Mouse (Mus musculus) layer of hippocampus, postnatal 25 days (tissue): ENCODE measurements around the gene Gpc5. TPM values are rescaled to one million over a fixed set of nuclear protein-coding genes. Genes with fewer than 3 reads are reported as not detected.

ENCODE experiments used
- DNase-seq, 2 experiments: peaks; one replicate each; pipeline ENCODE4 v3.0.0; 2022; ENCODE audit warnings: mixed read lengths in 2 of 2, low spot score in 1 of 2; ENCODE audit errors: extremely low spot score in 1 of 2
- total RNA-seq, 2 experiments: library from RNA; stranded (reverse); gene quantifications; 2 replicates each; pipeline ENCODE4 v1.2.3; 2021

Gpc5 gene
- total RNA-seq, 2 experiments from 2014 or later, result 36.4 to 38.0 TPM

DNA sequence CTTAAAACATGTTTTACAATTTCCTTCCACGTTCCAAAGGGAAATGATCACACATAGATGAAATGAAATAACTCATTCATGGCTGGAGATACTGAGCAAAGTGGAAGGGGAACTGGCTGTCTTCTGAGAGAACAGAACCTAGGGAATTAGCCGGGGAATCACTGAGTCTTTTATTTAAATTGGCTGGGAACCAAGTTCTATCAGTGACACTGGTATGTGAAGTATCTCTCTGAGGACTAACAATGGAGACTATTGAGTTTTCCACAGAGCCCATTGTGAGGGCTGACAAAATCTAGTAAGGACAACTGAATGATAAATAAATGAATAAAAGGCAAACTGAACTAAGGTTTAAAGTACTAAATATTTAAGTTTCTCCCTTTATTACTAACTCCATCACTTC is 712.7 kb downstream of the Gpc5 start:
- no peak for DNase-seq

DNA sequence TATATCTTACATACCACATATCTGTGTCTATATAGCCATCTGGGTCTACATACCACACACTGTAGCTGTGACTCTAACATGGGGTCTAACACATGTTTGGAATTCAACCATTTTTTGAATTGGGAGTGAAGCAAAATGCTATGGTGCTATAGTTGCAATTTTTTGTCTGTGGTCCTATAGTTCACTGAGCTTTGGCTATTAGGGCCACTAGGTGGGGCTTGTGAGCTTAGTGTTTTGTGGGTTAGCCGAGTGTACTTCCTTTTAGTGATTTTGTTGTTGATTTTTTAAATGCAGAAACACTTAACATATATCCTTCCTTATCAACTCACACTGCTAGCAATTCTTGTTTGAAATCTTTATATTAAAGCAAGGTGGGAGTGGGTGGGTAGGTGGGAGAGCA is 727.0 kb downstream of the Gpc5 start:
- DNase-seq, result peak in 1 of 2 experiments; percentile 17

GRCm38 (mm10) chr14:115821657-115822056 is 729.6 kb downstream of the Gpc5 start:
- no peak for DNase-seq

DNA sequence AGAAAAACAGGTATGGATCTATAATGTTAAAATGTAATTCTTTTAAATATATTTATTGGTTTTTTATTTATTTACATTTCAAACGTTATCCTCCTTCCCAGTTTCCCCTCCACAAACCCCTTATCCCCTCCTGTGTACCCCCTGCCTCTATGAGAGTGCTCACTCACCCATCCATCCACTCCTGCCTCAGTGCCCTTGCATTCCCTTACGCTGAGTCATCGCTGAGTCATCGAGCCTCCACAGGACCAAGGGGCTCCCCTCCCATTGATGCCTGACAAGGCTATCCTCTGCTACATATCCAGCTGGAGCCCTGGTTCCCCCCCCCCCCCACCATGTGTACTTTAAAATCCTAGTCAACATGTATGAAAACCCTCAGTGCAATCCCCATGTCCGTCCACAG is 738.5 kb downstream of the Gpc5 start:
- DNase-seq, result no peak

- peak; percentile 67 to 84 for DNase-seq
Measured at GRCm38 (mm10) chr14:115831219-115831755, 739.3 kb downstream of the Gpc5 start.

- DNase-seq, result no peak
Measured at GRCm38 (mm10) chr14:115831854-115832625, 740.0 kb downstream of the Gpc5 start.

DNA sequence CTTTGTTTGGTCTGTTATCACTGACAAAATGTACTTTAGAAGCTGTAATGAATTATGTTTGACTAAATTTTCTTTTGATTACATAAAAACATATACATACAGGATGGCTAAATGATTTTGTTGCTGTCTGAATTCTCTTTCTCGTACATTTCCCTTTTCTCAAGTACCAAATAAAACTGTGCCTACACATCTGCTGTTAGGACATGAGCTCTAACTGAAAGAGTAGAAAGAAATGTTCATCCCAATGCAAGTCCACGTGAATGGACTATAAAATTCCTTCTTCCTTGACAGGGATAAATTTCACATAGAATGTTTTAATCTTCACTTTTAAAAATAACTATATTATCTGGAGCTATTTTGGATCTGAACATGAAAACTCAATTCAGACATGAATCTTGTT is 751.8 kb downstream of the Gpc5 start:
- DNase-seq, result no peak

DNA sequence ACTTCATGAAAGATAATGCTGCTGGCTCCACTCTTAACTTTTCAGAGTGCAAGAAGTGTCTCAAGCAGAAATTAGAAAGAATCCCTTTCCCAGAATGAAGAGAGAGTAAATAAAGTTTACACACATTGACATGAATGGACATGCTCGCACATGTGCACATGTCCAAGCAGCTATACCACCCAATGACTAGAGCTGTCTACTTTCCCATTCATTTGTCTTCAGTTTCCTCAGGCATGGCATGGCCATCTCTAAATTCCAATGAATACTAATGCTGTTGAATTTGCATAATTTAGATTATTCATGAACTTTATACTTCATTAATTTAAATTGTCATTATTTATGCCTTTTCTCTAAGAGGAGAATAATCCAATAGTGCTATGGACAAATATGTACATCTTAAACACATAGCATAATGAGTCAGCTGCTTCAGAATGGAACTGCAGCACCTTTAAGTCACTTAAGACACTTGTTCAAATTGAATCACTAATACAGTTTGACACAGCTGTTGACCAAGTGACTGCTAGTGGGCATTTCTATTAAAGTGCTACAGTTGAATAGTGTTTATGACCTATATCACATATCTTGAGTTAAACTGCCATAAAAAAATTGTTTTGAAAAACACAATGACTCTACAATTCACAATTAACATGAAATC is 752.9 kb downstream of the Gpc5 start:
- no peak for DNase-seq

DNA sequence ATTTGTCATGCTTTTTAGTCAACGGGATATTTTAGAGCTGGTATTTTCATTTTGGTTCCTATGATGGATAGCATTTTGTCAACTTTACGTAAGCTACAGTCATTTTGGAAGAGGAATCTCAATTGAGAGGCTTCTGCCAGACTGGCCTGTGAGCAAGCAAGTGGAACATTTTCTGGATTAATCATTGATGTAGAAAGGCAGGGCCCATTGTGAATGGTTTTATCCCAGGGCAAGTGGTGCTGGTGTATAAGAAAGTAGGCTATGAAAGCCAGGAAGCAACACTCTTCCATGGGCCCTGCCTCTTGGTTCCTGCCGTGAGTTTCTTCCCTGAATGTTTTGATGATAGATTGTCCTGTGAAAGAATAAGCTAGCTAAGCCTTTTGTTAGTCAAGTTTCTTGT is 777.1 kb downstream of the Gpc5 start:
- no peak for DNase-seq

DNA sequence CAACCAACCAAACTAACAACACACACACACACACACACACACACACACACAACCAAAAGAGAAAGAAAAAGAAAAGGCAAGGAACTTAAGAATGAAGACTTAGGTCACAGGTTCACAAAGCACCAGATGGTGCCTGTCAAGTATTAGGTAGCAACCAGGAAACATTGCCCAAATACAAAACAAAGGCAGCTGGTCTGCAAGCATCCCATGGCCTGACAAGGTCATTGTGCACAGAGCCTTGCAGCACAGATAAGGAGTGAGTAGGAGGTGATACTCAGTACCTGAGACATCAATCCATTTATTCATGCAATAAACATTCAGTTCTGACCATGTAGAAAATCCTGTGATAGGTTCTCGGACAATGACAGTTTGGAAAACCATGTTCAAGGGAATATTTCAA is 884.0 kb downstream of the Gpc5 start:
- no peak for DNase-seq

- no peak for DNase-seq
Measured at GRCm38 (mm10) chr14:115979233-115979632, 887.2 kb downstream of the Gpc5 start.

DNA sequence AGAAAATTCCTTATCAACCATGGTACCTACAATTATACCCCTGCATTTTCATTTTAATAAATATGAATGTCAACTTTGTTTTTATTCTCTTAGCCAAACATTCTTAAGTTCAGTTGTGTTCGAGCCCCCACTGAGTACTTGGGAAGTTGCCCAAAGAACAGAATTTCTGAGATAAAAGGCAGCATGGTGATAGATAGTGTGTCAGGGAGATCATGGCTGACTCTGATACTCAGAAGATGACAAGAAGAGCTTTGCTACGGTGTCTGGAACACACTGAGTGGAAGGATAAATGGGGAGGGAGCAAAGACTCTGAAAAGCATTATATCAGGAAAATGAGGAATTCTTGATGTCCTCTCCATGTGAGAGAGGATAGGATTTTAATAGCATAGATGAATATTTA is 898.7 kb downstream of the Gpc5 start:
- DNase-seq, result no peak

GRCm38 (mm10) chr14:115993520-115994106 is 901.6 kb downstream of the Gpc5 start:
- DNase-seq, result no peak

DNA sequence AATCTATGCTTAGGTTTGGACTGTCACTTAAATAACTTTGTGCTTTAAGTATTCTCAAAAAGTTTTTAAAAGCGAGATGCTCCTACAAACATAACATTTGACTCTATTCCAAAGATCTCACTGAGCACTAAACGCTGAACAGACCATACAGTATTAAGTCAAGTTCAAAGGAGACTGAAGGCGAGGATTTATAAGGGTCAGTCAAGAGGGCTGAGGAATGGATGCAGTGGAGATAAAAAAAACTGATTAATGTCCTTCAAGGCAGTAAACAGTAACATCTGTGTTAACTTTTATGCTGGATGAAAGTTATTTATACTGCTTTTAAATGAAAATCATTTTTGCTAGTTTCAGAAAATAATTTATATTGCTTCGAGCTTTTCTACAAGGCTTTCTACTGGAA is 906.9 kb downstream of the Gpc5 start:
- no peak for DNase-seq

GRCm38 (mm10) chr14:116087010-116087409 is 995.0 kb downstream of the Gpc5 start:
- no peak for DNase-seq

DNA sequence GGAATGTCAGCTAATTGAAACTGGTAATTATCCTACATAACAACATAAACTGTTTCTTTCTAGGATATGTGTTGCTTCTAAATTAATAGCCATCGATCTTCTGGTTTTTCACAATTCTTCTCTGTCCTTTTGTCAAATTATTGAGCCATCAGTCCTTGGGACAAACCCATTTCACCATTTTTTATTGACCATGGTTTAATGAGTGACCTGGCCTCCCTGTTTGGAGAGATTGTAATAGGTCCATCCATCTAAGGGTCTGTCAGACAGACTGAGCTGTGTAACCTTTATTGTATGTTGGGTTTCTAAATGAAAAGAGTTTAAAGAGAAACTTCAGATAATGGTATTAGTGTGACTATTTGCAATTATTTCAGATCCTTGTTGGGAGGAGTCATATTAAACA is 1035.9 kb downstream of the Gpc5 start:
- no peak for DNase-seq

DNA sequence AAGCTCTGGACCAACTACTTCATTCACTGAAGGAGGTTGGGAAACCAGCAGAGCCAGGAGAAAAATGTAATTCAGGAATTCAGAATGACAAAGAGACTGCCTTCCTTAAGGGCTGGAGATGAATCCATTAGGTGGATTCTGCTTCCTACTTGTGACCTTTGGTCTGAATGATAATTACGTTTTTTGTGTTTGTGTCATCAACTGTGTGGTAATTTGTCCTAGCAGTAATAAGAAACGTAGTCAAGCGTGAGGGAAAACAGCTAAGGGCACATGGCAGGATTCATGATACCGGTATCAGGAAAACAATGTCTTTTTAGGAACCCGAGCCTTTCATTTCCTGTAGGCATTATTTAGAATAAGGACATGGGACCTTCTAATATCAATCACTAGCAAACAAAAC is 1045.3 kb downstream of the Gpc5 start:
- DNase-seq, result no peak

GRCm38 (mm10) chr14:116137772-116138171 is 1045.8 kb downstream of the Gpc5 start:
- no peak for DNase-seq

DNA sequence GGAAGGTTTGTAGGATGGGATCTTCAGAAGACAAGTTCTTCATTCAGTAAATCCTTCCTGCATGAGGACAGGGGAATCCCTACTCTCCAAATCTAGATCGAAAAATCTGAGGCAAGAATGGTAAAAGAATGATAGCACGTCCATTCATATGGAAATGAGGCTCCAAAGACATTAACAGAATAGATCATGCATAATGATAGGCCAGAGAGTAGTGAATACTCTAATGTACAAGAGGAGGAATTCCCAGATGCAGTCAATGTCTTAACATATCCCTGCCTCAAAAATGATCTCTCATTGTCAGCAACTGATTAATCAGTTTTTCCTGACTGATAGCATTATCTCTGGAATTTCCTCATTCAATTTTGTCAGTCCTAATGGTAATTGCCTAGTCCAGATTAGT is 1070.6 kb downstream of the Gpc5 start:
- no peak for DNase-seq

- DNase-seq, result no peak
Measured at GRCm38 (mm10) chr14:116167401-116167800, 1075.4 kb downstream of the Gpc5 start.

- no peak for DNase-seq
Measured at GRCm38 (mm10) chr14:116169129-116169528, 1077.1 kb downstream of the Gpc5 start.
